Mouse (Mus musculus): ENCODE results near the gene Npff.

- no peak for TF ChIP-seq CTCF (conservative IDR thresholded peaks at IDR 0.05 in 1 of 2, IDR thresholded peaks at IDR 0.05 in 1 of 2; ENCODE audit: low read depth in 2 of 2, low read length in 2 of 2)
- TF ChIP-seq ZMIZ1 (IDR thresholded peaks at IDR 0.05; ENCODE audit: low read depth, low read length) = no peak; the same call in 1 of the 2 replicates
- TF ChIP-seq ZNF384 (IDR thresholded peaks at IDR 0.05; ENCODE audit: low read depth, low read length) = no peak
- no peak for TF ChIP-seq IRF4 (IDR thresholded peaks at IDR 0.05; ENCODE audit: low read depth, low read length)
- TF ChIP-seq TCF12 (IDR thresholded peaks at IDR 0.05; ENCODE audit: low read depth, low read length) = no peak
- no peak for TF ChIP-seq EP300 (IDR thresholded peaks at IDR 0.05; ENCODE audit: low read length)
- no peak; the same call in none of the 2 replicates for TF ChIP-seq POLR2AphosphoS2 (IDR thresholded peaks at IDR 0.05; ENCODE audit: low read depth, low read length)
- no peak for TF ChIP-seq SIN3A (IDR thresholded peaks at IDR 0.05; ENCODE audit: low read length)
- no peak for TF ChIP-seq RAD21 (IDR thresholded peaks at IDR 0.05; ENCODE audit: low read depth, low read length)
Observed at GRCm38 (mm10) chr15:102503924-102504782, 20.6 kb downstream of the Npff start.
